Mouse (Mus musculus) regulatory T cell (primary cell): ENCODE measurements at regions not wholly inside any gene's neighbourhood (a gene's known extent, or its start where the extent isn't known, plus 50 kb on each side); places are given as distances from the start of the nearest gene placed in this dataset.

ENCODE experiments used
- in situ Hi-C: fragments of 300-600 bp; cut with MboI, MseI; formaldehyde crosslinking; loops from one replicate; pipeline ENCODE4 v1.15.1; 2025; ENCODE audit warnings: high pct_unique_total_duplicates

DNA sequence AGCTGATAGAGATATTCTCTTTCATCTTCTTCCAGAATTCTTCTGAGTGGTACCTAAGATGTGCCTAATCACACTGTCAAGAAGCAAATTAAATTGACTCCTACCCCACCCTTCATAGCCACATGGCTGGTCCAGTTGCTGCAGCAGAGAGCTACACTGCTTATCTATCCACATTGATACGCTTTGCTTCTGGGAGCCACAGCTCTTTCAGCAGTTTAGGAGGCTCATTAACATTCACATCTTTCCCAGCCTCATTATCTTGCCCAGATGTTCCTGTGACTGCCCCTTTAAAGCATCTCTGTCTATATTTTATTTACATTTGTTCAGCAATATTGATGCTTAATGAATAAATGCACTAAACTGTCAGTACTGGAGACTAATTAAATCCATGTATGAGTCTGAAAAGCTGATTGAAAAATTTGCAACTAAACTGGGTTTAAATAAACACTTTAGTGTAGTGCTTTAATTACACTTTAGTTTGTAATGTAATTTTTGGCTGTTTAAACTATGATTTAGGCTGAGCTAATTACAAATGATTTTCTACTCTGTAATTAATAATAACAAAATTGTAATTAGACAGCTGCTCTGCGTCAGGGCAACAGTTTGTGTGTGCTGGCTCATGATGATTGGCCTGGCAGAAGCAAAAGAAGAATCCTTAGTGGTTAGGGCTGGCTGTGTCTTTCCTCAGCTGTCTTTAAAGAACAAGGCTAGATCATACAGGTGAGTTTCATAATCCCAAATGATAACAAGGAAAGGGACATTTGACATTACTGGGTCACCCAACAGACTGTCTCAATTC is 632.5 kb upstream of the Tle4 start:
- in situ Hi-C loops, result no loop called here

DNA sequence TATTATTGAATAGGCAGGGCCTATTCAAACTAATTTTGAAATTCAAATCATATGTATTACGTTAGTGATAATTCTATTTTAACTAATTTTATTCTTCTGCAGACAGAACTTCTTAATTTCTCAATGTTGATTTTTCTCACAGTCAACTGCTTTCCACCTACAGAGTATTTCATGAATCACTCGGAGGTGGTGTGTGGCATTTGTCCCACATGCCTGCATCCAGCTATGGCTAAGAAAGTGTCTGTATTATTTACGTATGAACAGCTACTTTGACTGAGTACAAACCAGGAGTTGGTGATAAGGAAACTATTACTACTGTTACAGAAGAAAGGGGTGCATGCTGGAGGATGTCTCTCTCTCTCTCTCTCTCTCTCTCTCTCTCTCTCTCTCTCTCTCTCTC is 619.5 kb upstream of the Tle4 start:
- in situ Hi-C loops, result no loop called here

DNA sequence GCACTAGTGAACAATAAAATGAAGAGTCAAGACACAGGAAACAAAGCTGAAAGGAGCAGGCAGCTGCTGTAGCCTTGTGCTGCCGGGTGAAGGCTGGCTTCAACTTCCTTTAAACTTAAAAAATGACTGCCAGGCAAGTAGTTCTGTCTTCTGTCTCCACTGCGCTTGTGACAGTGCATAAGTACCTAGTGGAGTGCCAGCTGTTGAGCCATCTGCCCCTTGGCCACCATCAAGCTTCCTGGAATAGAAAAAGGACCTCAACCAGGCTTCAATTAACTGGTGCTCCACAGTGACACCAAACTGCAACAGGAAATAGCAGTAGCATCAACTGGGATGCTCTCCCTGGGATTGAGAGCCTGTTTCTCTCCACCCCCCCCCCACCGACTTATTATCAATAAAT is 616.8 kb upstream of the Tle4 start:
- in situ Hi-C loops, result no loop called here

DNA sequence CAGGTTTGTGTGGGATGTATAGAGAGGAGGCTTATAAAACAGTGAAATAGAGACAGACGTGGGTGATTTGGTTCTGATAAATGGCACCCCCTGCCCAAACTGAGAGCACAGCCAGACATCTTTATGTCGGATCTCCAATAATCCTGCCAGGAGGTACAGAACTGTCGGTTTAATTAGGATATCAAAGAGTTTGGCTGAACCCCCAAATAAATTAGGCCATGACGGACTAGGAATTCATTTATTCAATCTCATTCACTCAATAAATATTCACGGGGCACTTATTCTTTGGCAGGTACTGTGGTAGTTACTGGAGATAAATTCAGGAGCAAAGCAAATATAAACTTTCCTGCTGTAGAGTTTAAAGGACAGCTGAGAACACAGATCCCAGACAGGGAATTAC is 615.0 kb upstream of the Tle4 start:
- in situ Hi-C loops, result no loop called here

DNA sequence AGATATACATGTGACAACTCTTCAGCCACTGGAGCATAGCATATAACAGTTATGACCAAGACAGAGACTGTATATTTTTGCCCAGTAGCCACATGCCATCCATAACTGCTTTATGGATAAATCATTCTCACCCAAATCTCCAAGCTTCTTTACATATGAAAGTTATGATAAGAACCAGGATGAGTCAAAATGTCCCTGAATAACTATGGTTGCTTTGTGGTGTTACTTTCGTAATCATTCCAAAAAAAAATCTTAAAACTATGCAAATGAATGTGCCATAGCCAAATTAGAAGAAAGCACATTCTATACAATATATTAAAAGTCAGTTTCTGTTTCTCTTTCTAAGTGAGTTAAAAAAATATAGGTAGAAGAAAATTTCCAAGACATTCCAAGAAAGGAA is 605.2 kb upstream of the Tle4 start:
- in situ Hi-C loops, result no loop called here

DNA sequence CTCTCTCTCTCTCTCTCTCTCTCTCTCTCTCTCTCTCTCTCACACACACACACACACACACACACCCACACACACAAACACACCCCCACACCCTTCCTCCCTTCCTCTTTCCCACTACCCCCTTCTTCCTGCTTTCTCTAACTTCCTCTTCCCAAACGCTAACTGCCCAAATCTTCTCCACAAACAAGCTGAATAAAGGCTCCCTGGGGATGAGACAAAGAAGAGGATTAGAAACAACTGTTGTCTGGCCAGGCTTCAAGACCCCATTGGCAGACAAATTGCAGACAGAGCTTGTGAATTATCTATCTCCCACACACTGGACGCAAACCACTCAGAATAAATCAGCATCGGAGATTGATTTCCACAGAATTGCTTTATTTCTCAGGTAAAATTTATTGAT is 603.4 kb upstream of the Tle4 start:
- in situ Hi-C loops, result no loop called here

GRCm38 (mm10) chr19:15200792-15201191 is 602.9 kb upstream of the Tle4 start:
- in situ Hi-C loops, result no loop called here

GRCm38 (mm10) chr19:15200361-15200760 is 602.5 kb upstream of the Tle4 start:
- in situ Hi-C loops, result no loop called here

DNA sequence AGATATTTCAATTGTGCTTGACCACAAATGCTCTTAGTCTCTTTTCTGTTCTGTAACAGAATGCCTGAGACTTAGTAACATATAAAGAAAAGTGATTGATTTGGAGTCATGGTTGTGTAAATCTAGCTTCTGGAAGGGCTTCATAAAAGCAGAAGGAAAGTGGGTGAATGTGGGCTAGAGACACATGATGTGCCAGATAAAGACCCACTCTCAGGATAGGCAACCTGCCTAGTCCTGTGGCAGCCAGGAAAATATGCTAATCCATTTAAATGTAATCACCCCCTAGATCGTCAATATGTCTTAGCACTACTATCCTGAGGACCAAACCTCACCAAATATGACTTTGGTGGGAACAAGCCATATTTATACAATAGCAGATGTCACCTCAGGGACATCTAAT is 601.8 kb upstream of the Tle4 start:
- in situ Hi-C loops, result no loop called here

DNA sequence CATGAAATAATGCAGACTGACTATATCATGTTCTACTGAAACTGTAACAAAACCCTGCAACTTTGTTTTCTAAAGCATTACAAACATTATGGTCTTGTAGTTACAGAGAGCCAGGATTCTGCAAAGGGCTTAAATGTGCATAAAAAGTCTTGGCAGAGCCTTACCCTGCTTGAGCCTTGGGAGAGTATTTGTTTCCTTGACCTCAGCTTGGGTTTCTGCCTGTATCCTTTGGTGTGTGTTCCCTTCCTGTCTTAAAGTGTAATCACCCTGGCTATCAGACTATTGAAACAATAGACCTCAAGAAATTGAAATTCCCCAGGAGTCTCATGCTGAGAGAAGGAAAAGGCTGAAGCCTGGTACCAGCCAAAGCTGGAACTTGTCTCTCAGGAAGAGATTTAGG is 577.4 kb upstream of the Tle4 start:
- in situ Hi-C loops, result no loop called here

GRCm38 (mm10) chr19:15173301-15173700 is 575.5 kb upstream of the Tle4 start:
- in situ Hi-C loops, result no loop called here

- in situ Hi-C loops, result no loop called here
Observed at GRCm38 (mm10) chr19:15167184-15167583, 569.3 kb upstream of the Tle4 start.

- in situ Hi-C loops, result no loop called here
Observed at GRCm38 (mm10) chr19:15160641-15161040, 562.8 kb upstream of the Tle4 start.

- in situ Hi-C loops, result no loop called here
Observed at GRCm38 (mm10) chr19:15158653-15159052, 560.8 kb upstream of the Tle4 start.

DNA sequence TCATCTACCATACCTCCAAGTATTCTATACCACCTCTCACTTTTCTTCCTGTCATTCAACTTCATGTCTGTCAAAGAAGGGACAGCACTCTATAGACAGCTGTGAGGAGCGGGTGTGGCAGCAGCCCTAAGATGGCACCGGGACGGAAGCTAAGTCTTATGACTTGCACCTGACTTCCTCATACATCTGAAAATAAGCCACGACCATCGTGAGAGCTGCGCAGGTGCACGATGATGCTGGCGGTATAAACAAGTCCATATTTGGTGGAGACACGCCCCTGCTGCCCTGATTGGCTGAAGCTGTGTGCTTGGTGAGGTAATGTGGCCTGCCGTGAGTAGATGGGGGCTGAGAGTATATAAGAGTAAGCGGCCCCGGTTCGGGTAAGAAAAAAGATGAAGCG is 560.3 kb upstream of the Tle4 start:
- in situ Hi-C loops, result no loop called here

- in situ Hi-C loops, result no loop called here
Observed at GRCm38 (mm10) chr19:15154693-15155092, 556.8 kb upstream of the Tle4 start.

GRCm38 (mm10) chr19:15146325-15146724 is 548.5 kb upstream of the Tle4 start:
- in situ Hi-C loops, result no loop called here

DNA sequence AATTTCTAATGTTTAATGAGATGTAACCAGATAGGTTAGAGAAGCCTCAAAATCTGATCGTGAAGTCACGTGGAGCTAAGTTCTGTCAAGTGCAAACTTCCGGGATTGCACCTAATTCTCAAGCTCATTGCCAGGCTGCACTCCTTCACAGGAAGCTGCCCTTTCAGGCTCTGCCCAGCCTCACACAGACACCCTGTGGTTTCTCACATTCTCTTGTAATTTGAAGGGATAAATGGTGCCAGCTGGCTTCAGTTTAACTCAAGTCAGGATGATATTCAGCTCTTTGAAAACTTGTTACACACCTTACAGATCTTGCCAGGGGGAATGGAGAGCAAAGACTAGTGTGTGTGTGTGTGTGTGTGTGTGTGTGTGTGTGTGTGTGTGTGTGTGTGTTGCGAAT is 529.3 kb upstream of the Tle4 start:
- in situ Hi-C loops, result no loop called here

GRCm38 (mm10) chr19:15108441-15109026 is 510.7 kb upstream of the Tle4 start:
- in situ Hi-C loops, result no loop called here

- in situ Hi-C loops, result no loop called here
Observed at GRCm38 (mm10) chr19:15095054-15095453, 497.2 kb upstream of the Tle4 start.

DNA sequence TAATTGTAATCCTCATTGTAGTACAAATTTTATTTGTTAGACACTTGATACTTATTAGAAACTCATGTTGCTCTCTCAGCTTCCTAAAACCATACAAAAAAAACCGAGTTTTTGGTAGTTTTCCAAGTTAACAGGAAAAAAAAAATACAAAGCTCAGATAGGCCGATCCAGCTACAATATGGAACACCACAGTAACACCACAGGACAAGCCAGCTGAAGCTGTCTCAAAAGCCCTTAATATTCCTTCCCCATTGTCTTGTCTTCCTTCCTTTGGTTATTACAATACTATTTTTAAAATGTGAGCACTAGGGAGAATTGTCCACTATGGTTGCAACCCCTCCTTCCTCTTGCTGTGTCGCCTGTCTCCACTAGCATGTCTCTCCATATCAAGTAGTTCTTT is 495.7 kb upstream of the Tle4 start:
- in situ Hi-C loops, result no loop called here

DNA sequence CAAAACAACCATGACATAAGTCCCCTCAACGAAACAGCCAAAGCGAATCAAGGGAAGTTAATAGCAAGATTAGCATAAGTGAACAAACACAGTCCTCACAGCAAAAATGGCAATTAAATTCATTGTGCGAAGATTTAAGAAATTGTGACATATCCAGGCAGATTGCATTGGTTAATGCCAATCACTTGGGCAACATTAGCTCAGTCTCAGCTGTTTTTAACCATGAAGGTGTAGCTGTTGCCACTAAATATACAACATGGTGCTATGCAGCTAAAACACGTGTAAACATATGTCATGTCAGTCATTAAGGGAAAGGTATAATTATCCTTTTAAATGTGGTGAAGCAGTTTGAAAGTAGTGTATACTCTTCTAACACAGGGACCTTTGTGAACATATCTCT is 482.8 kb upstream of the Tle4 start:
- in situ Hi-C loops, result no loop called here

GRCm38 (mm10) chr19:15057801-15058200 is 459.9 kb upstream of the Tle4 start:
- in situ Hi-C loops, result no loop called here
